Mouse (Mus musculus) hindbrain, embryonic 14.5 days (tissue): Measurements from ENCODE around the gene Cd63. TPM values are rescaled to one million over a fixed set of nuclear protein-coding genes. Genes with fewer than 3 reads are reported as not detected.

Source experiments
- ATAC-seq: fragments of 200-750 bp; cut with Nextera tagmentation; 2 replicates; pipeline ENCODE4 v1.8.0; 2017; ENCODE audit warnings: moderate number of reproducible peaks, mild to moderate bottlenecking, moderate TSS enrichment, moderate library complexity; ENCODE audit not compliant: low FRiP score
- DNase-seq: peaks from one replicate; pipeline ENCODE4 v3.0.0-alpha.2; 2015; ENCODE audit warnings: low spot score
- H3K27ac ChIP-seq: fragments of 300-500 bp; sonication (generic); 2 replicates; pipeline ENCODE4 v1.5.1; 2014; ENCODE audit warnings: mild to moderate bottlenecking, moderate library complexity
- H3K27me3 ChIP-seq: fragments of 300-500 bp; sonication (generic); 2 replicates; pipeline ENCODE4 v1.6.1; 2014; ENCODE audit warnings: mild to moderate bottlenecking, low read length, mixed read lengths; ENCODE audit not compliant: control insufficient read depth, insufficient read depth
- H3K36me3 ChIP-seq: fragments of 300-500 bp; sonication (generic); replicated peaks from 2 replicates; pipeline ENCODE4 v1.6.1; 2014; ENCODE audit not compliant: control insufficient read depth, insufficient read depth
- H3K4me1 ChIP-seq: fragments of 300-500 bp; sonication (generic); replicated peaks from 2 replicates; pipeline ENCODE4 v1.6.1; 2014; ENCODE audit warnings: antibody characterized with exemption, low read length, mixed read lengths; ENCODE audit not compliant: control insufficient read depth, insufficient read depth
- H3K4me2 ChIP-seq: fragments of 300-500 bp; sonication (generic); replicated peaks from 2 replicates; pipeline ENCODE4 v1.6.1; 2014; ENCODE audit warnings: mild to moderate bottlenecking, moderate library complexity
- H3K4me3 ChIP-seq: fragments of 300-500 bp; sonication (generic); replicated peaks from 2 replicates; pipeline ENCODE4 v1.5.1; 2014; ENCODE audit warnings: mild to moderate bottlenecking, low read length
- H3K9ac ChIP-seq: fragments of 300-500 bp; sonication (generic); 2 replicates; pipeline ENCODE4 v1.6.1; 2014
- H3K9me3 ChIP-seq: fragments of 300-500 bp; sonication (generic); 2 replicates; pipeline ENCODE4 v1.6.1; 2016; ENCODE audit warnings: low read length; ENCODE audit not compliant: control insufficient read depth
- WGBS: fragments of 180-500 bp; shearing (Covaris S2); extraction: QIAGEN DNeasy Blood & Tissue Kit; methylation state at CpG from one replicate; pipeline ENCODE4 v1.1.7; 2014; 5-methylcytosine and 5-hydroxymethylcytosine counted together
- polyA plus RNA-seq: library from polyadenylated mRNA; unstranded; fragments of >200 nt; fragmentation: Nextera tagmentation; extraction: Ambion mirVana; gene quantifications from 2 replicates; pipeline ENCODE4 v1.2.1, GENCODE M21; 2014

Cd63 gene
- polyA plus RNA-seq, result 215 and 239 TPM in 2 replicates

DNA sequence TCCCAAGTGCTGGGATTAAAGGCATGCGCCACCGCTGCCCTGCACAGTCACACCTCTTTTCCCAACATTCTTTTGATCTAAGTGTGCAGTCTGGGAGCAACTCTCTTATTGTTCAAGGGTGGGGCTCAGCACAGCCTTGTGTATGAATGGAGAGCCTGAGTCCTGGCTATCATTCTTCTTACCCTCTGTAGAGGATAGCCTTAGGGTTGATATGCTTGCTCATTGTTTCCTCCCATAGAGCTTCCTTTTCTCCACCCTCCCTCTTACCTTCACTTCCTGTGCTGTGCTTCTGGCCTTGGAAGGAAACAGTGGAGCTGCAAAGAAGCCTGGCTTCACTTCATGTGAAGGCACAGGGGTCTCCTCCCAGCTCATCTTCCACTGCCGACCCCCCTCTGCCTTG lies at the start of gene Cd63:
TSS of gene Cd63 (plus strand) at position 292 of the 400 bp plus-strand sequence.
- no peak within 1 kb of the TSS for H3K9ac ChIP-seq
- H3K4me3 ChIP-seq, result no peak within 1 kb of the TSS
- no peaks in the 10 kb centered on the region for H3K9me3 ChIP-seq
- WGBS, result 87% methylated on average over 3 of the region's 3 CpGs
- 0 out of 2 replicates have a peak, but pooled peaks cover 2% of the 10 kb centered on the region for H3K4me1 ChIP-seq
- no peak within 1 kb of the TSS for H3K4me2 ChIP-seq
- no peak within 1 kb of the TSS for H3K27ac ChIP-seq
- DNase-seq, result no peak
- peaks cover 10% of the 10 kb centered on the region; the same call in 1 of the 2 replicates for H3K27me3 ChIP-seq
- no peaks in the 10 kb centered on the region for H3K36me3 ChIP-seq
- no peak for ATAC-seq

DNA sequence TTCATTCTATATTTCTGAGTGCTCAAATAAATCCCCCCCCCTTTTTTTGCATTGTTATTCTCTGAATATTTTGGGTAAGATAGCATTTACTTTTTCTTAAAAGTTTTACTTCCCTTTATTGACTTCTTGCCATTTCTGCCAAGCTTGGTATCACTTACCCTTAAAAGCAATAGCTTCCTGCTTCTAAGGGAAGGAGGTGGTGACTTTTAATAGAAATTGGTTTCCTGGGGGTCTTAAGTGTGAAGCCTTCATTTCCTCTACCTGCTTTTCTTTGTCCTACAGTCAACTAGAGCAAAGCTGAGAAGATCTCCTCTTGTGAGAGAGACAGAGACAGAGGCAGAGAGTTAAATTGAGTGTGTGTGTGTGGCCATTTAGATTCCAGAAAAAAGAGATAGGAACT lies 39.6 kb upstream of the Cd63 start:
- Histone ChIP-seq H3K27ac (no peak overlapping the region), H3K4me3 (no peak overlapping the region), H3K4me2 (no peak overlapping the region), H3K4me1 (no peaks in the 10 kb centered on the region), H3K9ac (no peak overlapping the region), H3K9me3 (no peaks in the 10 kb centered on the region), H3K27me3 (no peaks in the 10 kb centered on the region), H3K36me3 (peaks cover 50% of the 10 kb centered on the region)
- DNase-seq, result no peak
- ATAC-seq, result no peak

DNA sequence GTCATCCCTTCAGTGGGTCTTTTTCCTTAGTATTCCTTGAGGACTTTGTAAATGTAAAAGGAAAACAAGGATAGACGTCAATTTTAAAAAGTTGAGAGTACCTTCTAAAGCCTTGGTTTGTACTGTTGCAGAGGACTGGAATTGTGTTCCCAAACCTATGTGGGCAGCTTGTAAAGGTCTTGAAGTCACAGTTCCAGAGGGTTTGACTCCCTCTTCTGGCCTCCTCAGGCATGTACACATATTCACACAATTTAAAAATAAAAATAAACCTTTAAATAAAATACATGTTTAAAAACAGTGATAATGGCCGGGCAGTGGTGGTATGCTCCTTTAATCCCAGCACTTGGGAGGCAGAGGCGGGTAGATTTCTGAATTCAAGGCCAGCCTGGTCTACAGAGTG lies 34.7 kb upstream of the Cd63 start:
- no peak for DNase-seq
- H3K36me3 ChIP-seq, result peaks cover 36% of the 10 kb centered on the region
- H3K4me1 ChIP-seq, result no peaks in the 10 kb centered on the region
- no peak overlapping the region for H3K9ac ChIP-seq
- WGBS, result 89% methylated on average over 3 of the region's 3 CpGs
- H3K4me2 ChIP-seq, result no peak overlapping the region
- ATAC-seq, result no peak
- no peaks in the 10 kb centered on the region for H3K27me3 ChIP-seq
- no peak overlapping the region for H3K27ac ChIP-seq
- H3K4me3 ChIP-seq, result no peak overlapping the region
- H3K9me3 ChIP-seq, result no peaks in the 10 kb centered on the region

DNA sequence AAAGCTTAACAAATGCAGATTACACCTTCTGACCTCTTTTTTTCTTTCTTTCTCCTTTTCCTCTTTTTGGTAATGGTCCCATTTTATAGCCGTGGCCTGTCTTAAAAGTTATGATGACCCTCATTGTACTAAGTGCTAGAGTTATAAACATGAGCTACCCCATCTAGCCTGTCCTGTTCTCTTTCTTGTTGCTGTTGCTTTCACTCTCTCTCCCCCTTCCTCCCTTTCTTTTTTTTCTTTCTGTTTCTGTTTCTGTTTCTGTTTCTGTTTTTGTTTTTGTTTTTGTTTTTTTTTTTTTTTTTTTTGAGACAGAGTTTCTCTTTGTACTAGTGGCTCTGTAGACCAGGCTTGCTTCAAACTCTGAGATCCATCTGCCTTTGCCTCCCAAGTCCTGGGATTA lies 34.3 kb upstream of the Cd63 start:
- peaks cover 38% of the 10 kb centered on the region for H3K36me3 ChIP-seq
- H3K27ac ChIP-seq, result no peak overlapping the region
- no peak overlapping the region for H3K4me3 ChIP-seq
- H3K27me3 ChIP-seq, result no peaks in the 10 kb centered on the region
- H3K9me3 ChIP-seq, result no peaks in the 10 kb centered on the region
- no peaks in the 10 kb centered on the region for H3K4me1 ChIP-seq
- ATAC-seq (no peak), DNase-seq (no peak)
- H3K4me2 ChIP-seq, result no peak overlapping the region
- H3K9ac ChIP-seq, result no peak overlapping the region
- WGBS, result 100% methylated on average over 1 of the region's 1 CpGs

DNA sequence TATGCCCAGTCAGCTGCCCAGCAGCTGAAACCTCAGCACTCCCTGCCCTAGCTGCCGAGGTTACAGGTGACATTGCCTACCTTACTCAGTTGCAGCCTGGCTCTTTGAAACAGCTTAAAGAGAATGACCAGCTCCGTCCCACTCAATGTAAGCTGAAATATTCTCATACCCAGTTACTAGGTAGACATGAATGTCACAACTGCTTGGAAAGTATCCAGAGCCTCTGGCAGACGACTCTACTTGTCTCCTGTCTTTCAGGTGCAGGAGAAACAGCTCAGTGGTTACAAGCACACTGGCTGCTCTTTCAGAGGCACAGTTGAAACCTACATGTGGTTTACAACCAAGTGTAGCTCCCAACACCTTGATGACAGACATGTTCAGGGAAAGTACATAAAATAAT lies 30.4 kb upstream of the Cd63 start:
- Histone ChIP-seq H3K36me3 (peaks cover 62% of the 10 kb centered on the region), H3K9me3 (no peaks in the 10 kb centered on the region), H3K9ac (no peak overlapping the region), H3K4me1 (no peaks in the 10 kb centered on the region), H3K4me2 (no peak overlapping the region), H3K27ac (no peak overlapping the region), H3K4me3 (no peak overlapping the region), H3K27me3 (no peaks in the 10 kb centered on the region)
- no peak for DNase-seq
- WGBS, result 87% methylated on average over 3 of the region's 3 CpGs
- no peak for ATAC-seq

DNA sequence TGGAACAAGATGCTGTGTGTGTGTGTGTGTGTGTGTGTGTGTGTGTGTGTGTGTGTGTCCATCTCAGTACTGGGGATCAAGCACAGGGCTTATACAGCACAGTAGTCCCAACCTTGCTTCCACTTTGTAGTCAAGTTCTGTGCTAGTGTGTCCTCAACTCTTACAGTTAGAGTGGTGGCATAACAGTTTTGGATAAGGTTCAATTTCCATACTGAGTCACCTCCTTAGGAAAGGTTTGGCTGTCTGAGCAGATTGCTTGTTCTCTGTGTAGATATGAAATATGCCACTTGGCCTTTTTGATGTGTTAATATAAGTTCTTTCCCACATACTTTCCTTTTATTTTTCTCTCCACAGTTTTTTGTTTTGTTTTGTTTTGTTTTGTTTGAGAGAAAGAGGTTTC lies 22.5 kb upstream of the Cd63 start:
- no peak overlapping the region for H3K27ac ChIP-seq
- H3K9ac ChIP-seq, result no peak overlapping the region
- no peaks in the 10 kb centered on the region for H3K4me1 ChIP-seq
- no peak for ATAC-seq
- no peak for DNase-seq
- no peaks in the 10 kb centered on the region for H3K9me3 ChIP-seq
- peaks cover 63% of the 10 kb centered on the region for H3K36me3 ChIP-seq
- no peak overlapping the region for H3K4me3 ChIP-seq
- no peak overlapping the region for H3K4me2 ChIP-seq
- H3K27me3 ChIP-seq, result no peaks in the 10 kb centered on the region

DNA sequence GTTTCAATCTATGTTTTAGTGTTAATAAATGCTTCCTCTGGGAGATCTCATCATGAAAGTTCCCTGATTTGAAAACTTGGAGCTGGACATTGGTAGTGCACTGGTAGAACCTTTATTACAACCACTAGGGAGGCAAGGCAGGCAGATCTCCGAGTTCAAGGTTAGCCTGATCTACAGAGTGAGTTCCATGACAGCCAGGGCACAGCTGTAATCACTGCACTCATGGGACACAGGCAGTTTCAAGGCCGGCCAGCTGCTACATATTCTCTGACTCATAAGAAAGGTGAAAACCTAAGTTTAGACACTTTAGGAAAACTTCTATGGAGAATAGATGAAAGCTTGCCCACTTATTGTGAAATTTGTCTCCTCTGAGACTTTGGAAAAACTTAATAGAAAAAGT lies 22.0 kb upstream of the Cd63 start:
- Histone ChIP-seq H3K4me1 (no peaks in the 10 kb centered on the region), H3K4me3 (no peak overlapping the region), H3K9ac (no peak overlapping the region), H3K27me3 (no peaks in the 10 kb centered on the region), H3K4me2 (no peak overlapping the region), H3K27ac (no peak overlapping the region), H3K36me3 (peaks cover 60% of the 10 kb centered on the region), H3K9me3 (no peaks in the 10 kb centered on the region)
- ATAC-seq (no peak), DNase-seq (no peak)
- 77% methylated on average over 2 of the region's 2 CpGs for WGBS

DNA sequence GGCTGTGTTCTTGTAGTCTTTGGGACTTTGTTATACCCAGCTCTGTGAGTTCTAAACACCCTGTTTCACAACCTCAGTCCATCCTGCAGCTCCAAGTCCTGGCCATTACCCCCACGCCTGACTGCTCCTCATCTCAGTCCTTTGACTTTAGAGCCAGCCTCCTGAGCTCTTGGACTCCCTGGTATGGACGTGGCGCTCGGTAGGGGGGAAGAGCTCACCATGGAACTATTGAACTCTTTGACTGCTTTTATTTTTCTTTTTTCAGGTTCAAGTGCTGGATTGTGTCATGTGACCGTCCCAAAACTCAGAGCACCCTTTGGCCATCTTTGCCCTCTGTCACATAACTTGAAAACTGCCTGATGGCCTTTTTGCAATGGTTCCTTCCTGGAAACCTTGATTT lies 18.7 kb upstream of the Cd63 start:
- Histone ChIP-seq H3K4me3 (no peak overlapping the region), H3K9ac (no peak overlapping the region), H3K4me1 (no peaks in the 10 kb centered on the region), H3K36me3 (peaks cover 63% of the 10 kb centered on the region), H3K27me3 (no peaks in the 10 kb centered on the region), H3K9me3 (no peaks in the 10 kb centered on the region), H3K4me2 (no peak overlapping the region), H3K27ac (no peak overlapping the region)
- DNase-seq (no peak), ATAC-seq (no peak)
- 81% methylated on average over 5 of the region's 5 CpGs for WGBS

DNA sequence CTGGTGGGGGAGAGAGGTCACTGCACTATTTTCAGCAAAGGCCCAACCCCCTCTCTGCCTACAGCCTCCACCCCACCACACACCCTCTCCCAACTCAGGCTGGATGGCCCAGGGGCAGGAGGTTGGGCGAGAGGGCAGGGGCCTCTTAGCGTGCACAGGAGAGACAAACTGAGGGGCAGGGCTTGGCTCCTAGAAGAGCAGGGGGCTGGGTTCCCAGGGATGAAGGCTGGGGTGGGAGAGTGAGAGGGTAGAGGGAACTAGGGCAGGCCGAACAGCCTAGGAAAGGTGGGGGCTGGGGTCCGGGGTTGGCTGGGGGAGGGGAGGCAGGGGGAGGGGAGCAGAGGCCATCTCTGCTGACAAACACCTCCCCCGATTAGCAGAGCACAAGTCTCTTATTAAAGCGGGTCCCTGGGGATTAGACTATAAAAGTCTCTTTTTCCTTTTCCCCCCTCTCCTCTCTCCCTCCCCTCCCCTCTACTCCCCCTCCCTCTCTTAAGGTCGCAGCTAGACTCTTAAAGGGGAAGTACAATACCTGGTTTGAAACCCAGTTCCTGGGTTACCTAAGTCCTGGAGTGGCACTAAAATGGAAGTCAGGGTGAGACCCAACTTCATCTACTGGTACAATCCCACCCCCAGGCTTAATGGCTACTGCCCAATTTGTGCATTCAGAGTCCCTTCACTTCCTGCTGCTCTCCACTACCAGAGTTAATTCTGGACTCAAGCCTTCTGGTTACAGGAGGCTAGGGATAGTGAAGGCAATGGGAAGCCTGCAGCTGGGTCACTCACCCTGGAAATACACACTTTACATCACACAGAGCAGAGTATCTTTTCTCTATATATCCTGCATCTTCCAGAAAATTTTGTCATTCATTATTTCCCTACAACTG lies 11.6 kb upstream of the Cd63 start:
- peak overlapping the region; percentile 60 for H3K27ac ChIP-seq
- WGBS, result 0% methylated on average over 7 of the region's 7 CpGs
- H3K9me3 ChIP-seq, result no peaks in the 10 kb centered on the region
- H3K9ac ChIP-seq, result peak overlapping the region; percentile 48
- peaks cover 36% of the 10 kb centered on the region for H3K36me3 ChIP-seq
- ATAC-seq (peak; percentile 28; the same call in 1 of the 2 replicates), DNase-seq (peak; percentile 68)
- H3K4me1 ChIP-seq, result peaks cover 29% of the 10 kb centered on the region
- H3K4me2 ChIP-seq, result peak overlapping the region; percentile 93
- no peaks in the 10 kb centered on the region for H3K27me3 ChIP-seq
- peak overlapping the region; percentile 55 for H3K4me3 ChIP-seq
